Mouse (Mus musculus): ENCODE results near the gene Snca.

The Snca gene

DNA sequence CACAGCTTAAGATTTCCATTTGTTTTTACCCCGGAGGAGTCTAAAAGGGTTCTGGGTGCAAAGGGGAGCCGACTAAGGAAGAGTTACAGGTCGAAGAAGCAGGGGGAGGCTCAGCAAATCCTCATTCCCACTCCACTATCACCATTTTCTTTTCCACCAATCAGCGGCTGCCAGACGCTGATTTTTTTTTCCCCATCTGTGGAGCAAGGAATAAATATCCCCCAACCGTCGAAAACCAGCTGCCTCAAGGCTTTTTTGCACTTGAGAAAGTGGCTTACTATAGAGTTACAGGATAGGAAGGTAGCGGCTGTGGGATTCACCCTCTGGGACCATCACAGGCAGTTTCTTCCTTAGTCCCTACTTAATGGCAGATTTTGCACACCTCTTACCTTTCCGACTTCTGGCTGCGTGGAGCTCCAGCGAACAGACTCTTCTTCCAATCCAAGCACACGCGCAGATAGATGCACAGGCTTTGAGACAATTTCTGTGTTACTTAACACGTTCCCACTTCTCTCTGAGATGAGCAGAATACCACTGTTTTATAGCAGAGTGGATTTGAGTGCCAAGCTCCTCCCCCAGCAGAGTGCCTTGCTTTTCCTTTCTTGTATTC, at the start of gene Snca:
Gene Snca, minus strand, starts transcription at position 574 of the 610 bp plus-strand sequence.
- no peak for DNase-seq

DNA sequence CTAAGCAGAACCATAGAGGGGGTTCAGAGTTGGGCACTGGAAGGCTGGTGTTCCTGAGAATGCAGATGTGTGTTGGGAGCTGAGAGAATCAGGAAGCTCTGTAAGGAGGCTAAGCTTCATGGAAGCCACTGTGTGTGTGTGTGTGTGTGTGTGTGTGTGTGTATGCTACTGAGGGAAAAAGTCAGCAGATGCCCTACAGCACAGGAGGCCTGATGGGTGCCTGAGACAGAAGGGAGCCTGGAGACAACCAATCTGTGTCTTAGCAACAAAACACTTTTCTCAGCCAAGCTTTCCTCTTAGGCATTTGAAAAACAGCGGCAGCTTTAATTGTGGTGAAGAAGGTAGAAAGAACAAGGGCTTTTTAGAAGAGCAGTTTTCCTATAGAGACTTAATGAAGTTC, 40.5 kb upstream of the Snca start:
- no peak for DNase-seq

DNA sequence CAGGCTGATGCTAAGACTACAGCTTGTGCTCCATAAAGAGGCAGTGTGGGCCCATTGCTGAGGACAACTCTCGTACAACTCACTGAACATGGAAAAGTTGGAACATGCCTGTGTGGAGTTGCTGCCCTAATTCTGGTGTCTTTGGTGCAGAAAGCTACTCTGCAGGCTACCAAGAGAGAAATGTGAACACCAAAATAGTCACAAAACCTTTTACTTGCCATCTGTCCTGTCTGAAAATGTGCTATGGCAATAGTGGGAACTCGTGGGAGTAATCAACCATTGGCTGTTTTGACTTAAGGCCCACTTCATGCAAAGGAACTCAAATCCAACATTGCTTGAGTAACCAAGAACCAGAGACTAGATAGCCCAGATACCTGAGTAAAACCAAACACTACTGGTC, 26.9 kb upstream of the Snca start:
- no peak for DNase-seq

DNA sequence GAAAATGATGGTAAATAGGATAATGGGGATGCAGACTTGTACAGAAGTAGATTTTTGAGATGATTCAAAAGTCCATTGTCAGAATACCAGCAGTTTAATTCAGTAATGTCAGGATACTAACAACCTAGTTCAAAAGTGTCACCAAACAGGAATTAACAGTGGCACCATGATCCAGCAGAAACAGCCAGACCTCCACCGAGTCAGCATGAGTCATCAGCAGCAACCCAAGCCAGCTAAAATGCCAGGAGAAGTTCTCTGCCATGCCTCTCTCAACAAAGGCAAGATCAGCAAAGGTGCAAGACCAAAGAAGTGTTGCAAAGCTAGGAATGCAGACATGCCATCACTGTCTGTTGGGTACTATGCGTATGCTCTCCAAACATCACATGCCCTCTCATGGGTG, 22.0 kb upstream of the Snca start:
- DNase-seq, result no peak

DNA sequence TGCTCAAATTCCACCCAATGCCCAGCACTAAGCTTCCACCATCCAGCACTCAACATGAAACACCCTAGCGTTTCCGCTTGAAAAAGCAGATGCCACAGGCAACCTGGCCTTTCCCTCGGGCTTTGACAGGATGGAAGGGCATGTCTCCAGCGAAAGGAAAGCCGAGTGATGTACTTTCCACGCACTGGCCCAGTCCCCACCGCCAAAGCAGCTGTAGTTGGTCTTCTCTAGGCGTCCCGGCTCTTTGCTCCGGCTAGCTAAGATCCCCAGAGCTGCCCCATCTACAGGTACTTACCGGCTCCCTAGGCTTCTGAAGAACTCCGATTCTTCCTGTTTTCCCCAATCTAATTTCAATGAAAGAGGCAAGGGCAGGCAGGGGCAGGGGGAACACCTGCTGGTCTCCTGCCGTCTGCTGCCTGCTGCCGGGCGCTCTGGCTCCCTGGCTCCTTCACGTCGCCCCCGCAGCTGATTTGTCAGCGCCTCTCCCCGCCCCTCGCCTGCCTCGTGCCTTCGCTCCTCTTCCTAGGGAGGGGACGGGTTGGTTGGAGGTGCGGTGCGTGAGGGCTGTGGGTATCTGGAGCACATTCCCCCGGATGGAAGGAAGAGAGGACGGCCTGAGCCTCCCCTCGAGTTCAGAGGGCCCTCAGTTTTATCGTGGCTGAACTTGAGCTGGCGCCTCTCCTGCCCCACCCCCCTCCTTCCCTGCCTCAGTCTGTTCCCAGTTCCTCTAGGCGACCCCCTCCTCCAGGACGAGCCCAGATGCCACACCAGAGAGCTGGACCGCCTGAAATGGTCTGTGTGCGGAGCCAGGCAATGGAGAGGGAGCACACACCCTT, 1.0 kb downstream of the Snca start:
- DNase-seq, result peak; percentile 21 to 36

DNA sequence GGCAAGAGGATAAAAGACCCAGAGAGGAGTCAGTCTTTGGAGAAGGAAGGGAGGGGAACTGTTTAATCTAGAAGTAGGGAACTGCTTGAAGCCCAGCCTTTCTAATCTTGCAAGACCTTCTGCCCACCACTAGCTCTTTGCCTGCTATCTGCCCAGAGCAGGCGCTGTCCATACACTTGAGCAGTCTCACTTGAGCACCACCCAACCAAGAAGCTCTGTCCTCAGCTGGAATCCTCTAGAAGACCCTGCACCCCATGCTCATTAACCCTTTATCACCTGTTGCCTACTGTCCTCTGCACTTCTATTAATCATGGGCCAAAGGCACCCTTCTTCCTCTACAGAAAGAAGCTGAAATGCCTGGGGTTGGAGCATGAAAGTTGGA, 1.6 kb downstream of the Snca start:
- no peak for DNase-seq

DNA sequence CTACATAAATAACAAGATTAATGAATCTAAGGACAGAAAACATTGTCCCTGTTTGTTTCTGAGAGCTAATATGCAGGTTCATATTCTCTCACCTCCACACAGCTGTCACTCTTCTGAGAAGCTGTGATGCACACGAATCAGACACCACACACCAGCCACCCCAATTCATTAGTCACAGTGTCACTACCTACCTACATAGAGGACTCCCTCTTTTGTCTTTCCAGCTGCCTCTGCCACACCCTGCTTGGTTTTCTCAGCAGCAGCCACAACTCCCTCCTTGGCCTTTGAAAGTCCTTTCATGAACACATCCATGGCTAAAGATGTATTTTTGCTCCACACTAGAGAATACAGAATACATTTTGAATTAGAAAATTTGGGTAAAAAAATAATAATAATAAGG, 2.4 kb downstream of the Snca start:
- no peak for DNase-seq

DNA sequence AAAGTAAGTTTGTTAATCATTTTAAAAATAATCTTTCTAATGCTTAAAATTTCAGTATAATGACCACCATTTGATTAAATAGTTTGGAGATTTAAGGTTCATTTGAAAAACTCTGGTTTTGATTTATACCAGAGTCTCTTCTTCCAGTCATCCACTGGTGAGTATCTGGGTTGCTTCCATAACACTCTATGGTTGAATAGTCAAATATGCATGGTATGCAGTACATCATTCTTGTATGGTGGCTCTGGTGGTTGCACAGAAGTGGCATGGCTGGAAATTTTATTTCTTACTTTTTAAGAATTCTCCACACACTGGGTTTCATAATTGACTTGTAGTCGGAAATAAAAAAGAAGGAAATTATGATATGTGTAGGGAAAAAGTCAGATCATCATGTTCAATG, 10.4 kb downstream of the Snca start:
- DNase-seq, result no peak

DNA sequence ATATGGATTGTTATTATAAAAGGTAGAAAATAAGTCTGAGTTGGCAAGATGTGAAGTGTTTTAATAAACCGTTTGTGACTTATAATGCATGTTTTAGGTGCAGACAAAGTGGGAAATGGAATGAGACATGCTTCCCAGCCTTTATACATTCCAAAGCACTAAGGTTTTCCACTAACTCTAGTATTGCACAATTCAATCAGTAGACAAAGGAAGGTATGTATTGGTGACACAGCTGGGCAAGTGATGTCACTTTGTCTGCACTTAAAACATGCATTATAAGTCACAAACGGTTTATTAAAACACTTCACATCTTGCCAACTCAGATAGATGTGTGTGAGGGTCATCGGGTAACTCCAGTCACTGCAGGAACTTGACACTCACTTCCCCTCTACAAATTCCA, 16.1 kb downstream of the Snca start:
- DNase-seq, result no peak

DNA sequence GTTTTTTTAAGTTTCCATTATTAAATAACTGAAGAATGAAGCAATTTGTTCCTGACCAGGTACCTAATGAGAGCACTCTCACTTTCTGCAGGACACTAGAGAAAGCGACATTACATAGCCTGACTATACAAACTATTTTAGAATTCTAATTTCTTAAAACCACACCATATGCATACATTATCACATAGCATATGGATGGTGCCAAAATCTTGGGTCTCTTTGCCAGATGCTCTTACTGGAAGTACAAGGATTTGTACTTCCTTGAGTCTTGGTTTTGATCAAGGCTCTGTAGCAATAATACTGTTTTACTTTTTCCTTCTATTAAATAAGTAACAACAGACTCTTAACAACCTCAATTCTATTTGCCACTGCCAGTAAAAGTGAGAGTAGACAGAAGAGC, 31.4 kb downstream of the Snca start:
- DNase-seq, result no peak

DNA sequence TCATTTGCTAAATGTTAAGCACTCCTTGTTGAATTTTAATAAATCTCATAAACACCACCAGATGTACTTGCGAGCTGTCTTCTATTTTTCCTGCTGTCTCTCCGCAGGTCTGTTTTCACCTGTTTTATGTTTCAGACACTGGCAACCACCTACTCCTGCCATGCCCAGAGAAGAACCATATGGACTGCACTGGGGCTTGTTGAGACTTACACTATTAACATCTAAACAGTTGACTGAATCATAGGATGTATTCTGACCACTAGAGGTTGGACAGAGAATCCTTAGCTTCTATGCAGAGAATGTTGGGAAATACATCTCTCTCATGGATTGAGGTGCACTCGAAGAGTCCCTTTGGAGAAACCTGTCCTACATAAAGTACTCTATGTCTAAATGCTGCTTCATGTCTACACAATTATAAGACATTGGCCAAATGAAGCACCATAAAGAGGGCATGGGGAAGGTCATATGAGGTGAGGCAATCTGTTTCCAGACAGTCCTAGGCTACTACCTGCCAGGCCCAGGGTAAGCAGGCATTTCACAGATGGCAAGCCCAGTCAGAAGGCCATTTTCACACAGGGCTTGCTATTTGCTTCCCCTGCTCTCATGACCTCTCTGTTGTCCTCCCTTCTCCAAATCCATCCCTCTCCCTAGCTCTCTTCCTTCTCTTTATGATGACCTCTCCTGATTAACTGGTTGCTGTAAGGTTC, 35.8 kb downstream of the Snca start:
- DNase-seq, result no peak

DNA sequence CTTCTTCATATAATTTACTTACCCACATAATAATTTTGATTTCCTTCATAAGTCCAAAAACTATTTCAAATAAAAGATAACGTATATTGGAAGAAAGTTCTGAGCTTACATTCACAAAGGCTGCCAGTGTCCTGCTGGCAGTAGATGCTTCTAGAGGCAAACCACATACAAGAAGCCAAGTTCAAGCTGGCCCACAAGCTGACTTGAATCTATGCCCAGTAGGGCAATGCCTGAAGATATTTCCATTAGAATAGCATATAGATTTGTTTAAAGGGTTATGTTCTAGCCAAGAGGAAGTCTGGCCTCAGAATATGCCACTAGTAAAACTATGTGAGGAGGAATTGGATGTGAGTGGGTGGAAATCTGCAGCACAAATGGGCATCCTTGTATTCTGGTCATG, 42.7 kb downstream of the Snca start:
- no peak for DNase-seq

DNA sequence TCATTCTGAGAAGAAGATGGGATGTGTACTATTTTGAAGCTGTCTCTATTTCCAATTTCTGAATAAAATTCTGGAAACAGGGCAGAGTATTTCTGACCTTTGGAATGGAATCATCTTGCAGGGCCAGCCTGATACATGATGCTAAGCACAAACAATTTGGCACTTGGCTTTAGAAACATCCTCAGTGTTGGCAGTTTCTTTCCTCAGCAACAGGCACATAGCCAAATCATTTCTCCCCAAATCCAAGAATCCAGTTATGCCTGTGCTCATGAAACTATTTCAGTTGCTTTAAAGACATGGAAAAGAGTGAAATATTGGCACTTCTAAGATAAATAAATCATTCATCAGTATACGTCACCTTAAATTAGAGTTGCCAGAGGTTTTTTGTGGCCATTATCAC, 57.8 kb downstream of the Snca start:
- DNase-seq, result no peak

DNA sequence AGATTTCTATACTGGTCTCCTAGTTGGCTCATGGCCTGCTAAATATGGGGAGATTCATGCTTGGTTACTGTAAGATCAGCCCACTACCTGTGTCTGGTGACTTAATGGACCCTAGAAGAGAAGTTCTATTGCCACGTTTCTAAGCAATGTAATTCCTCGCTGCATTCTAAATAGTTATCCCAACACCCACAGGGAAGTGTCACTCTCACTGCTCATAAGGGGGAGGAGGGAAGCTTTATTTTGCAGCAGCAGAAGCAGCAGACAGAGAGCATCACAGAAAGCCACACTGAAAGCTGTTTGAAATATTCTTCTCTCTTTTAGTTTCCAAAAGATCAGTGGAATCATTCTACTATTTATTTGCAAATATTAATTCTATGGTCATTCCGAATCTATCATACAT, 64.0 kb downstream of the Snca start:
- DNase-seq, result no peak

DNA sequence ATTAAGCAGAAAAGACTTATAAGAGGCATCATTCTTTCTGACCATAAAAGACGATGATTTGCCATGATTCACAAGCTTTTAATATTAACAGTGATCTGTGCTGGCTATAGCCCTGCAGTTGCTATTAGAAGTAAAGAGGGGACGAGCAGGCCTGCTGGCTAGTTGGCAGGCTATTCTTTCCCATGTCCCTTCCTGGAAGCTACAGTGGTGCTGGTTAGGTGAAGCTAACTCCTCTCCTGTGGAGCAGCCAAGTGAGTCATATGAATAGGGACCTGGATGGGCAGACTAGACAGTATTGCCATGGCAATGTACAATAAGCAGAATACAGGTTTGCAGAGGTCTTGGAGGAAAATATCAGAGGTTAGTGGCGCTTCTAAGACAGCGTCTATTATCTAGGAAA, 66.8 kb downstream of the Snca start:
- no peak for DNase-seq

DNA sequence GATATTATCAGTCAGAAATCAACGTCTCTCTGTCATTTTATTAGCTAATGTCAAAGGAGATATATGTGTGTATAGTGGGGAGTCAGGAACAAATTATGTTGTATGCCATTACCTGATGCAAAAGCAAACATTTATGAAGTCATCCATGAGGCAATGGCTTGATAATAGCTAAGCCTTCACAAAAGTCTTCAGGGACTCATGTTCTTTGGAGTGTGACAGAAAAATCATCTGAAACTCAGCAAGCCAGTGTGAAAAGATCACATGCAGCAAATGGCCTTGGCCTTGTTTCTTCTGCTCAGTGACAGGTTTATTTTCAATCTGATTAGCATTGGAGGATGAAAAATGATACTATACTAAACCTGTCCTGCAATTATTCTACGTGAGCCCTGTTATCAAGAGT, 67.9 kb downstream of the Snca start:
- DNase-seq, result no peak

DNA sequence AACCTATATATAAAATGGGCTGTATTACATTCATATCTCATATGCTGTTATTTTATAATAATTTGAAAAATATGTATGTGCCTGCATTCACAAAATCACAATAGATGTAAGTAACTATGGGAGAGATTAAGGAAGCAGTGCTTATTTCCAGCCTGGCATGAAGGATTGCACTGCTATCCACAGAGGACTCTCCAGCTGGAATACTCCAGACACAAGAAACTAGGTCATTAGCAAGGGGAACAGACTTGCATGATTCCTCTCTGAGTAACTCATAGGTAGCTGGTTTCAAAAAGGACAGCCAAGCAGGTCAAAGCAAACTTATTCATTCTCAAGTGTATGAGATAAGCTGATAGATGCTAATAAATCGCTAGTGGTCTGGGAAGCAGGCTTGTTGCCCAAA, 74.7 kb downstream of the Snca start:
- no peak for DNase-seq

DNA sequence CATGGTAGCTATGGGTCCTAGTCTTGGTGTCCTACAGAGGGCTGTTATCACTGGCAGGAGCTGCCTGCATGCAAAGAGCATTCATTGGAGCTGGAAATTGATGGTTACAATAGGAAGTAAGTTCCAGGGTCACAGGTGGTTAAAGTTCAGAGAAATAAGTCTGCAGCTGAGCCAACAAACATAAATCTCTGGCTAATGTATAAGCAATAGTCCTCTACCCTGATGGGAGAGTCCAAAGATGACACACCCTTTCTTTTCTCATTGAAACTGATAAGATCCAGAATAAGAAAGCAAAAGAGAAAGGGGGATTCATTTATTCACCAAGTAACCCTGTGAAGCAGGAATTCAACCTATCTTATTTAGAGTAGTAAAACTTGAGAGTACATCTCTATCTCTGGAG, 83.7 kb downstream of the Snca start:
- DNase-seq, result no peak

DNA sequence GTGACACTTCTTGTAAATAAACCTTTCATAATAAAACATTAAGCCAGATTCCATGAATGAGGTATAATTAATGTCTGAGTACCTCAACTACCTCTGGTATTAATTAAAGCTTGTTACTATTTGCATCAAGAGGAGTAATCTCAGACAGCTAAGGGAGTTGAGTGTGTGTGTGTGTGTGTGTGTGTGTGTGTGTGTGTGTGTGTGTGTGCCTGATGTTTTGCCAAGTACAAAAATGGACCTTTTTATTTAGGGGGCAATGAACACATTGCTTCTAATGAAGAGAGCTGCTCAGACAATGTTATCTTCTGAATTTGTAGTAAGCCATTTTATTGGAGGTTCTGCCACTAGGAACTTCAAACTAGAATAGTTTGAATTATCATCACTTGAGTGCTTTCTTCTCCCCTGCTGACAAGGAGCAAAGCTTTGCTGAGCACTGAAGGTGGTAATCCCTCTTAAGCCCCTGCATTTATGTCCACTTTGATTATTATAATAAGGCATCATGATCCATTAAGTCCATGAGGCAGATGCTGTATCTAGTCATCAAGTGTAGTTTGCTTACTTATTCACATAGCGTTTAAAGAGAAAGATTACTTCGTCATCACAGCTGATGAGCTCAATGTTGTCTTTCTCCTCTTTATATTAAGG, 88.1 kb downstream of the Snca start:
- DNase-seq, result no peak

DNA sequence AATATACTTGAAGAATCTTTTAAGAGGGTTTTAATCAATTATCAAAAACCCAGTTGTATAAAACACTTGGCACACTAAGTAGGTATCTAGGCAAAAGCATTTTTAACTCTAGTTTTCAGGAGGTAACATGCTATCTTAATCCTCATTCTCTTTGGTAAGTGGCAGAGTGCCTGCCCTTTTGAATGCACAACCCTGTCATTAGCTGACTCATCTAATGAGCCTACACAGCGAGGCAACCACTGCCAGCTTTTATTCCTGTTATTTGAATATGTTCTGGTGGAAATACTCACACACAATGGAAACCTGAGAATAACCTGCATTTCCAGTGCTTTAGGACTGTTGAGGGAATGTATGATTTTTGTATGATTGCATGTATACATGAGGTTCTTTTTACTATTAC, 89.9 kb downstream of the Snca start:
- no peak for DNase-seq

DNA sequence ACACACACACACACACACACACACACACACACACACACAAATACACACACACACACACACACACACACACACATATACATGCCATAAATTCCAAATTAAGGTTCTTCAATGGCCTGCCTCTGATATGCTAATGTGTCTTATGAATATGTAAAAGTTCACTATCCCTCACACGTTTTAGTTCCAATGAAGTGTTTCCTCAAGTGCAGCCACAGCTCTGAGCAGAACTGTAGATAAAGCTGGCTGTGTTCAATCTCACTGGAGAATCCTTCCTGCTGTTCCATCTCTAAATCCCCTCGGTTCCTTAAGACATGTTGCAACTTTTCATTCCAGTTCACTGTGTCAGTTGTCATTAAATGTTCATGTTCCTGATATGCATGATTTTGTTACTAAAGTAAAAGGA, 98.5 kb downstream of the Snca start:
- no peak for DNase-seq

DNA sequence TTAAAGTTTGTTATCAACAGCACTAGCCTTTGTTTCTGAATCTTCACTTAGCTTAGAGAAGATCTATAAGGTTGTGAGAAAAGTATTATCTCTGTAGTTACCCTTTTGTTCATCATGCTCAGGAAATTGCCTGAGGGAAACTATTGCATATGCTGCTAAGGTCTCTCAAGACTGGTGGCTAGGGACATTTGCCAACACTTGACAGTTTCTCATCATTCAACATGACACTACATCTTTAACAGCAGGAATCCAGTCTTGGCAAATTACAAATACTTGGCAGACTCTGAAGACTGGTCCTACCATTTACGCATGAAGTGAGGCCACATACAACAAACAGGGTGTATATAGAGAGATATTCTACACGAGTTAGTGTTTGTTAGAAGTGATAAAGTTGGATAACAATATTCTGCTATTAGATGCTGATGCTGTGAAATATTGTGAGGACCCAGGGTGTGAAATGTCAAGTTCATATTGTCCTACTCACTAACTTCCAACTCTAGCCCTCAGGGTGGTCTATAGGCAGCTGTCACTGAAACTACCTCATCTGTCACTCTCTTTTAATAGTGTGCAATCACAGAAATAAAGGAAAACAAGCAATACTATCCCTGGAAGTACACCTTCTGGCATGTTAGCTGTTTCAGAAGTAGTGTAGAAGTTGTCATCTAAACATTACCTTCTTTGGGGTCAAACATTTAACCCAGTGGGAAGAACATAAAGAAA, 105.4 kb downstream of the Snca start:
- DNase-seq, result peak in 1 of 2 experiments; percentile 4

DNA sequence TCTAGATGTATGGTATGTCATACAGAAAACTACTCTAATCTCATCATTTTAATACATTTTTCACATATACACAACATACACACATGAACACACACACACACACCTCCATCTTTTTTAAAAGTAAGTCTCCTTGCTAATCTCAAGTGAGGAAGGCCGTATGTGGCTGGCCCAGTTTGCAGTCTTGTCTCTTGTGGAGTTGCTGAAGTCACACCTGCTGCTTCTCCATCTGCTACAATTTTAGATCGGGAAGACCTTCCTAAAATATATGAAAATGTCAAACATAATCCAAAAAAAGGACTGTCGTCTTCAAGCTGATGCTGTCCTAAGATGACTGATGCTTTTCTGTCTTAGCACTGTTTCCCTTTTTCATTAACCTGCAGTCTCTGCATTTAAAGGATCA, 112.1 kb downstream of the Snca start:
- DNase-seq, result no peak
